Mouse (Mus musculus): ENCODE data around the gene Trim11. TPM values are rescaled to one million over a fixed set of nuclear protein-coding genes. Genes with fewer than 3 reads are reported as not detected.

Gene Trim11
- polyA plus RNA-seq, 1 experiment from 2014 or later, result 17.5 TPM

DNA sequence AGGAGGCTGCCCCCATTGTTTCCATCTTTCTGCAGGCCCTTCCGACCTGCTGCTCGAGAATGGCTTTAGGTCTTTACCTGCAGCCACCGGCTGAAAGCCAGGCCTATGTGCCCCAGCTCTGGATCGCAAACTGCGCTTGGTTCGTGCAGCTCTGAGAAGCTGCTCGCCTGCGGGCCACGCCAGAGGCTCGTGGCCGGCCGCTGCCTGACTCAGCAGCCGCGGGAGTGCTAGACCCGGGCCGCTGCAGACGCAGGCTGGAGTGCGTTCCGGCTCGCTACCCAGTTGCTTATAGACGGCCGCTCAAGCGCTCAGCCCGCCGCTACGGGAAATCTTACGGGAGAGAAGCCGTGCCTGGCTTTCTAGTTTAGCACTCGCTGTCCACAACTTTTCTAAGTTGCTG is 743 bp upstream of the Trim11 start:
- H3K4me3 ChIP-seq (ENCODE audit: low read length), result peak overlapping the region; percentile 98
- H3K27me3 ChIP-seq (replicated peaks; ENCODE audit: control insufficient read depth, insufficient read depth, low read length), result no peaks in the 10 kb centered on the region
- H3K9ac ChIP-seq (ENCODE audit: low read depth, low read length), result peak overlapping the region; percentile 93
- H3K4me1 ChIP-seq (ENCODE audit: control insufficient read depth, insufficient read depth, low read length), result peaks cover 32% of the 10 kb centered on the region
- no peaks in the 10 kb centered on the region for H3K9me3 ChIP-seq (ENCODE audit: control insufficient read depth, low read length)
- H3K27ac ChIP-seq (ENCODE audit: low read length), result peak overlapping the region; percentile 81
- under 1% methylated on average over 29 of the region's 29 CpGs for WGBS
- ATAC-seq, result peak; percentile 43; the same call in 1 of the 2 replicates
- peak overlapping the region; percentile 93 for H3K4me2 ChIP-seq (ENCODE audit: low read depth, low read length)
- H3K36me3 ChIP-seq (ENCODE audit: control insufficient read depth, insufficient read depth, low read length), result no peaks in the 10 kb centered on the region; the same call in 1 of the 2 replicates

DNA sequence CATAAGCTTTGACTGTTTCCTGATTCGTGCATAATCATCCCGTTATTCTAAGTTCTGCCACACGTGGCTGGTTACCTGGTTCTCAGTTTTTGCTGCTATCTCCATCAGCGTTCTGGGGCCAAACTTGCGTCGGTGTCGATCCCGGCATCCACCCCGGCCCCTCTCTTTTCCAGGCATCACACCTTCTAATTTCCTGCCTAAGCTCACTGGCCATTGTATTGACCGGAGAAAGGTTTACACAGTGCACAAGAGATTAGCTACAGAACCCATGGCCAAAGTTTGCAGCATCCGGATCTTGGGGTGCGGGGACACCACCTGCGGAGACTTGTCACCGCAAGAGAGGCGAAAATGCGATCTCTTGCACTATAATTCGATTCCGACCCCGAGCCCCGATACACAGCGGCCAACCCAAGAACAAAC is 276 bp upstream of the Trim11 start:
- under 1% methylated on average over 21 of the region's 21 CpGs for WGBS
- peak; percentile 34 for ATAC-seq
- peak overlapping the region; percentile 93 for H3K4me2 ChIP-seq (ENCODE audit: low read depth, low read length)

DNA sequence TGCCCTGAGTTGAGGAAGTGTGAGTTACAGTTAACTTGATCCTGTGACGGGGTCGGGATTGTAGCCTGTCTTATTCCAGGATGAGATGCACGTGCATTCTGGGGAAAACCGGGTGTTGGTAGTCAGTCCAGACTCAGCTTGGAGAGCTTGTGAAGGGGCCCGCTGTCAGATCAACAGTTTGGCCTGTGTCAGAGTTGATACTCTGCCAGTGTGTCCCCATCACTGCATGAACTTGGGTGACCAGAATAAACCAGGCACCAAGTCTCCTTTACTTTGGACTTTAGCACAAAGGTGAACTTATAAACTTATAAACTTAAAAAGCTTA is 775 bp downstream of the Trim11 start:
- WGBS, result 2% methylated on average over 5 of the region's 5 CpGs
- H3K9ac ChIP-seq (ENCODE audit: low read depth, low read length), result peak overlapping the region; percentile 93
- H3K27me3 ChIP-seq (replicated peaks; ENCODE audit: control insufficient read depth, insufficient read depth, low read length), result no peaks in the 10 kb centered on the region
- no peaks in the 10 kb centered on the region for H3K9me3 ChIP-seq (ENCODE audit: control insufficient read depth, low read length)
- peak overlapping the region; percentile 81; the same call in 1 of the 2 replicates for H3K27ac ChIP-seq (ENCODE audit: low read length)
- H3K36me3 ChIP-seq (ENCODE audit: control insufficient read depth, insufficient read depth, low read length), result peaks cover 7% of the 10 kb centered on the region; the same call in 1 of the 2 replicates
- H3K4me1 ChIP-seq (ENCODE audit: control insufficient read depth, insufficient read depth, low read length), result peaks cover 32% of the 10 kb centered on the region
- H3K4me3 ChIP-seq (ENCODE audit: low read length), result peak overlapping the region; percentile 98
- peak overlapping the region; percentile 93 for H3K4me2 ChIP-seq (ENCODE audit: low read depth, low read length)
- no peak for ATAC-seq

More for the DNA sequence above, 276 bp upstream of the Trim11 start:
- peak overlapping the region; percentile 93 for H3K9ac ChIP-seq (ENCODE audit: low read depth, low read length)
- H3K4me1 ChIP-seq (ENCODE audit: control insufficient read depth, insufficient read depth, low read length), result peaks cover 32% of the 10 kb centered on the region
- peak overlapping the region; percentile 81 for H3K27ac ChIP-seq (ENCODE audit: low read length)
- peaks cover 3% of the 10 kb centered on the region; the same call in 1 of the 2 replicates for H3K36me3 ChIP-seq (ENCODE audit: control insufficient read depth, insufficient read depth, low read length)
- no peaks in the 10 kb centered on the region for H3K9me3 ChIP-seq (ENCODE audit: control insufficient read depth, low read length)
- no peaks in the 10 kb centered on the region for H3K27me3 ChIP-seq (replicated peaks; ENCODE audit: control insufficient read depth, insufficient read depth, low read length)
- peak overlapping the region; percentile 98 for H3K4me3 ChIP-seq (ENCODE audit: low read length)

DNA sequence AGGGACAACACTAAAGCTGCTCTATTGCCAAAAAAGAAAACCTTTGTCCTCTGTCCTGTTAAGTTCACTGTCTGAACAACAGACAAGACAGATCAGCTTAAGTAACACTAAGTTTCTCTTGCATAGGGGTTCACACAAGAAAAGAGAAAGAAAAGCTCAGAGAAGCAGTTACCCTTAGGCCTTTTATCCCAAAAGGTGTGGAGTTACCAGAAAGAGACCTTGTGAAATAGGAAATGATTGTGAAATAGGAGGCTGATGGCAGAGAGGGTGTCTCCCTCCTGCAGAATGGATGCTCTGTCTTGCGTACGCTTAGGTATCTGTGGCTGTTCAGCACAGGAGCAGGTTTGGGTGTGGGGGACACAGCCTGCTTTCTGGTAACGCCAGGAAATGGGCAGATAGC is 1.3 kb downstream of the Trim11 start:
- Histone ChIP-seq H3K9ac (ENCODE audit: low read depth, low read length) (peak overlapping the region; percentile 93), H3K4me2 (ENCODE audit: low read depth, low read length) (peak overlapping the region; percentile 93), H3K27me3 (replicated peaks; ENCODE audit: control insufficient read depth, insufficient read depth, low read length) (no peaks in the 10 kb centered on the region), H3K4me1 (ENCODE audit: control insufficient read depth, insufficient read depth, low read length) (peaks cover 32% of the 10 kb centered on the region), H3K36me3 (ENCODE audit: control insufficient read depth, insufficient read depth, low read length) (peaks cover 7% of the 10 kb centered on the region; the same call in 1 of the 2 replicates), H3K4me3 (ENCODE audit: low read length) (peak overlapping the region; percentile 98), H3K9me3 (ENCODE audit: control insufficient read depth, low read length) (no peaks in the 10 kb centered on the region), H3K27ac (ENCODE audit: low read length) (no peak overlapping the region)
- WGBS, result 66% methylated on average over 3 of the region's 3 CpGs
- no peak for ATAC-seq

DNA sequence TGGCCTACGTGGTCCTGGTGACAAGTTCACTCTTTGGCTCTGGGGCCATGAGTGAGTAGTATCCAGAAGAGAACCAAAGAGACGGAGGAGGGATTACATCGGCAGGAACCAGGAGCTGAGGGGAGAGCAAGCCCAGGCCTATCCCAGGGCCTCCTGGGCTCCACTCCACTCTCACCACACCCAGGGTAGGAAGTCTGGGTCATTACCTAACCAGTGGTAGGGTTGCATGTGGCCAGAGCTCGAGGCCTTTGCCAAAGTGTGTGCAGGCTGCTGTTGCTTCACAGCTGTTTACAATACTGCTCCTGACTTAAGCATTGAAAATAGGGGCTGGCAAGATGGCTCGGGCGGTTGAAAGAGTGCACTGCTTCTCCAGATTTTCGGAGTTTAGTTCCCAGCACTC is 1.8 kb downstream of the Trim11 start:
- peak overlapping the region; percentile 93 for H3K4me2 ChIP-seq (ENCODE audit: low read depth, low read length)
- peaks cover 7% of the 10 kb centered on the region; the same call in 1 of the 2 replicates for H3K36me3 ChIP-seq (ENCODE audit: control insufficient read depth, insufficient read depth, low read length)
- WGBS, result 74% methylated on average over 7 of the region's 7 CpGs
- H3K4me3 ChIP-seq (ENCODE audit: low read length), result peak overlapping the region; percentile 98
- no peaks in the 10 kb centered on the region for H3K27me3 ChIP-seq (replicated peaks; ENCODE audit: control insufficient read depth, insufficient read depth, low read length)
- 0 out of 2 replicates have a peak, but pooled peaks have one; percentile 14 for ATAC-seq
- peak overlapping the region; percentile 93 for H3K9ac ChIP-seq (ENCODE audit: low read depth, low read length)
- no peak overlapping the region for H3K27ac ChIP-seq (ENCODE audit: low read length)
- H3K4me1 ChIP-seq (ENCODE audit: control insufficient read depth, insufficient read depth, low read length), result peaks cover 32% of the 10 kb centered on the region
- no peaks in the 10 kb centered on the region for H3K9me3 ChIP-seq (ENCODE audit: control insufficient read depth, low read length)

DNA sequence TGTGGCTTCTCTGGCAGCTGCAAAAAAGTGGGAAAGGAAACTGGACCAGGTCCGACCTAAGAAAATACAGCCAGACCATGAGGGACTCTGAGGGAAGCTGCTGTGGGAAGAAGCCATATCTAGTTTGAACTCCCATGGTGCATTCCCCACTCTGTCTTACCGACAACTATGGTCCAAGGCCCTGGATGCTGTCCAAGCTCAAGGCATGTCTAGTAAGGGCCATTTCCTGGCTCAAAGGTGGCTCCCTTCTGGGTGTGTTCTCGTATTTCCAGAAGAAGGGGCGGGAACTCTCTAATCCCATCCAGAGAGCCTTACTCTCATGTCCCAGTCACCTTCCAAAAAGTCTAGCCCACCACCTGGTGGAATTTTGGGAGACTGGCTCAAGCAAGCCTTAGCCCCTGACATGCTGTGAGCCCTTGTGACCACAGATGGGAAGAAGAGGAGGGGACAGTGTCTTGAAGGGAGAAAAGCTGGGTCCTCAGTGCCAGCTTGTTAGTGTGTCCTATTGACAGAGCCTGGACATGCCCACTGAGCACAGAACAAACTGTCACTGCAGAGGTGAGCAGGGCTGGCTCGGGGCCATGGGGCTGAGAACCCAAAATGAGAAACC is 2.6 kb downstream of the Trim11 start:
- no peaks in the 10 kb centered on the region for H3K9me3 ChIP-seq (ENCODE audit: control insufficient read depth, low read length)
- peaks cover 7% of the 10 kb centered on the region; the same call in 1 of the 2 replicates for H3K36me3 ChIP-seq (ENCODE audit: control insufficient read depth, insufficient read depth, low read length)
- H3K9ac ChIP-seq (ENCODE audit: low read depth, low read length), result peak overlapping the region; percentile 93
- H3K27me3 ChIP-seq (replicated peaks; ENCODE audit: control insufficient read depth, insufficient read depth, low read length), result no peaks in the 10 kb centered on the region
- peaks cover 32% of the 10 kb centered on the region for H3K4me1 ChIP-seq (ENCODE audit: control insufficient read depth, insufficient read depth, low read length)
- no peak overlapping the region for H3K27ac ChIP-seq (ENCODE audit: low read length)
- 57% methylated on average over 5 of the region's 5 CpGs for WGBS
- no peak overlapping the region for H3K4me3 ChIP-seq (ENCODE audit: low read length)
- H3K4me2 ChIP-seq (ENCODE audit: low read depth, low read length), result peak overlapping the region; percentile 93
- ATAC-seq, result no peak

DNA sequence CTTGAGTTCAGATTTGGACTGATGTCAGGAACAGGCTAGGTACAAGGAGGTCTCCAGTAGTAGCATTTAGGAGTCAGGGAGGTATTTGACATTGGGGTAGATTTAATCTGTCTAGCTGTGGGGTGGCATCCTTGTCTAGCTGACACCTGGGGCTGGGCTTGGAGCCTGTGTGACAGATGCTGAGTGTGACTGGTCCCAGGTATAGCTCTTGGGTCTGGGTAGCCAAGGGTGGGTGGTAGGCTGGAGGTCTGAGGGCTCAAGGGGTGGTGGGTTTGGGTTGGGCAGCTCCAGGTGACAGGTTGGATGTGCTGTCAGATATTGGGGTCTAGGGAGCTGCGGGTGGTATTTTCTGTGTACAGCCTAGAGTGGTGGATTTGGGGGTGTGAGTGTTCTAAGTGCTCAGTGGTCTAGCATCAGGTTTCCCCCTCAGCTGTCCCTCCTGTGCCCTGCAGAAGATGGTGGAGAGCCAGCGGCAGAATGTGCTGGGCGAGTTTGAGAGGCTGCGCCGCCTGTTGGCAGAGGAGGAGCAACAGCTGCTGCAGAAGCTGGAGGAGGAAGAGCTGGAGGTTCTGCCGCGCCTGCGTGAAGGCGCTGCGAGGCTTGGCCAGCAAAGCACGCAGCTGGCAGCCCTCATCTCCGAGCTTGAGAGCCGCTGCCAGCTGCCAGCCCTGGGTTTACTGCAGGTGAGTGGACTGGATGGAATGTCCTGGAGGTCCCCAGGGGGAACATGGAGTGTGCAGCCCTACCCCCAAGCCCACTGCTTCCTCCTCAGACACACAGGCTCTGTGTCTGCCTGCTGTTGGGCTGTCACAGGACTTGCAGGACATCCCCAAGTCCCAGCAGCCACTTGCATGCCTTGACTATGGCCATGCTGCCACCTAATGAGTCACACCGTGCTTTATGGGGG is 3.9 kb downstream of the Trim11 start:
- Histone ChIP-seq H3K36me3 (ENCODE audit: control insufficient read depth, insufficient read depth, low read length) (peaks cover 10% of the 10 kb centered on the region; the same call in 1 of the 2 replicates), H3K9me3 (ENCODE audit: control insufficient read depth, low read length) (no peaks in the 10 kb centered on the region), H3K4me3 (ENCODE audit: low read length) (no peak overlapping the region), H3K27me3 (replicated peaks; ENCODE audit: control insufficient read depth, insufficient read depth, low read length) (no peaks in the 10 kb centered on the region), H3K4me2 (ENCODE audit: low read depth, low read length) (no peak overlapping the region), H3K9ac (ENCODE audit: low read depth, low read length) (no peak overlapping the region), H3K4me1 (ENCODE audit: control insufficient read depth, insufficient read depth, low read length) (peaks cover 32% of the 10 kb centered on the region), H3K27ac (ENCODE audit: low read length) (no peak overlapping the region)
- no peak for ATAC-seq
- WGBS, result 55% methylated on average over 14 of the region's 14 CpGs

DNA sequence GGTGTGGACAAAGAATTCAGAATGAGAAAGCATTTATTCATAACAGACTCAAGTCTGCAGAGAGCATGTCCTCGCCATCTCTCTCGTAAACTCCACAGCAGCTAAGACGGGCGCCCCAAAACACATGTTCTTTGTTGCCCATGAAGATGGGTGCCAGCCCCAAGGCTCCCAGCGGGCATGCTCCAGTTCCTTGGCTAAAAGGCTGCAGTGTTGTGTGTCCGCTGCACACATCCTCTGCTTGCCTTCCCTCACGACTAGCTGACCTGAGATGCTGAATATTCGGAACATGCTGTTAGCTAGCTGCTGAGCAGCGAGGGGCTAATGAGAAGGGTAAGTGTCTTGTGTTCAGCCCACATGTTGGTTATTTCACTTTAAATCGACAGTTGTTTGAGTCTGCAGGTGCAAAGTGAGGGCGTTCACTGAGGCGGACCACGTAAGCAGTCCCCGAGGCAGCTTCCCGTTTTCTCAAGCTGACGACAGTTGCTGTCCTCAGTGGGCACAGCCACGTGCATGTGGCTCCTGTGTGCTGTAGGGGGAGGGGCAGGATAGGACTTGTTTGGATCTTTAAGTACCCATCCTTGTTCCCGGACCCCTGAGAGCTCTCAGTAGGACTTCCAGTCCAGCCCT is 4.7 kb downstream of the Trim11 start:
- Histone ChIP-seq H3K9ac (ENCODE audit: low read depth, low read length) (no peak overlapping the region), H3K27me3 (replicated peaks; ENCODE audit: control insufficient read depth, insufficient read depth, low read length) (no peaks in the 10 kb centered on the region), H3K27ac (ENCODE audit: low read length) (no peak overlapping the region), H3K4me3 (ENCODE audit: low read length) (no peak overlapping the region), H3K4me2 (ENCODE audit: low read depth, low read length) (no peak overlapping the region), H3K36me3 (ENCODE audit: control insufficient read depth, insufficient read depth, low read length) (peaks cover 14% of the 10 kb centered on the region; the same call in 1 of the 2 replicates), H3K4me1 (ENCODE audit: control insufficient read depth, insufficient read depth, low read length) (peaks cover 29% of the 10 kb centered on the region), H3K9me3 (ENCODE audit: control insufficient read depth, low read length) (no peaks in the 10 kb centered on the region)
- ATAC-seq, result no peak
- 91% methylated on average over 18 of the region's 18 CpGs for WGBS
